Mouse (Mus musculus) erythroblast, embryonic 14.5 days (primary cell): ENCODE measurements at regions not wholly inside any gene's neighbourhood (a gene's known extent, or its start where the extent isn't known, plus 50 kb on each side); places are given as distances from the start of the nearest gene placed in this dataset.

Experiments used
- GATA1 ChIP-seq: IDR thresholded peaks from 2 replicates; pipeline ENCODE4 v1.6.1; 2012; ENCODE audit warnings: low read length, inconsistent platforms, mixed read lengths
- TAL1 ChIP-seq: IDR thresholded peaks from 3 replicates; pipeline ENCODE4 v1.6.1; 2012; ENCODE audit warnings: low read length, inconsistent platforms, mixed read lengths

DNA sequence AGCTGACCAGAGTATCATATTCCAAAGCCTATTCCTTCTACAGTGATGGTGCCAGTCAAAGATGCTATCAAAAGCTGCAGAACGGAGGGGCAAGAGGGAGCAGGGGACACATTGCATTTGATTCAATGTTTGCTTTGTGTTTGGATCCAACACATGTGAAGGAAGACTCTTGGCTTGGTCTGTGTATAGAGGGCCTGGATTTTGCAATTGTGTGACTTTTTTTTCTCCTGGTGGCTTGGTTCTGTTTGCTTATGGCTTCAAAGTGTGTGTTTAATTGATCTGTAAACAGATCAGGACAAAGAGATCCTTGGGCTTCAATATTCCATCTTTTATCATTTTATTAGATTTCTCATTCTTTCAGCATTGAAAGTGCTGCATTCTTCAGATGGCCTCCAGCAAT is 504.2 kb downstream of the Slc4a3 start:
- TF ChIP-seq GATA1, result no peak
- no peak for TF ChIP-seq TAL1
